Mouse (Mus musculus) liver, postnatal 0 days (tissue): ENCODE measurements around the gene Lrrc4c.

Experiments used
- CTCF ChIP-seq: sonication (generic); IDR thresholded peaks from 2 replicates; pipeline ENCODE4 v1.5.1; 2016; ENCODE audit warnings: antibody characterized with exemption, low read depth
- EP300 ChIP-seq: IDR thresholded peaks from 2 replicates; pipeline ENCODE4 v1.6.1; 2016; ENCODE audit warnings: antibody characterized with exemption, low read depth, mild to moderate bottlenecking

DNA sequence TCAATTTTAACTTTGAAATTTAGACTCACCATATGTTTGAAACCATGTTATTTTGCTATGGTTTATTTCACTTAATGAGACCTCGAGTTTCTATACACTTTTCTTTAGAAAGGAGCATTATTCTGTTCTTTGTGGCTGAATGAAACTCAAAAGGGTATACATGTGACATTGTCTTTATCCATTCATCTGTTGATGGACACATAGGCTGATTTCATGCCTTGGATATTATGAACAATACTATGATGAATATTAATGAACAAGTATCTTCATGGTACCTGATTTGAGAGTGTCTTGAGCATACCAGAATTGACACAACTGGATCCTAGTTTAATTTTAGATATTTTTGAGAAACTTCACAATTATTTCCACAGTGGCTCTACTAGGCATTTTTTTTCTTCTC lies 709.0 kb downstream of the Lrrc4c start:
- TF ChIP-seq CTCF (no peak), EP300 (no peak)
